Mouse (Mus musculus) olfactory bulb, adult 2 months (tissue): ENCODE data around the gene Tshz2.

ENCODE experiments used
- CTCF ChIP-seq: fragments of 200-500 bp; IDR thresholded peaks from 2 replicates; pipeline ENCODE4 v1.5.1; 2012; ENCODE audit warnings: low read depth, mild to moderate bottlenecking, low read length, moderate library complexity; ENCODE audit not compliant: insufficient read depth
- POLR2A ChIP-seq: fragments of 200-500 bp; IDR thresholded peaks from 2 replicates; pipeline ENCODE4 v1.6.1; 2012; ENCODE audit warnings: mild to moderate bottlenecking, low read depth, low read length, moderate library complexity; ENCODE audit not compliant: insufficient read depth

DNA sequence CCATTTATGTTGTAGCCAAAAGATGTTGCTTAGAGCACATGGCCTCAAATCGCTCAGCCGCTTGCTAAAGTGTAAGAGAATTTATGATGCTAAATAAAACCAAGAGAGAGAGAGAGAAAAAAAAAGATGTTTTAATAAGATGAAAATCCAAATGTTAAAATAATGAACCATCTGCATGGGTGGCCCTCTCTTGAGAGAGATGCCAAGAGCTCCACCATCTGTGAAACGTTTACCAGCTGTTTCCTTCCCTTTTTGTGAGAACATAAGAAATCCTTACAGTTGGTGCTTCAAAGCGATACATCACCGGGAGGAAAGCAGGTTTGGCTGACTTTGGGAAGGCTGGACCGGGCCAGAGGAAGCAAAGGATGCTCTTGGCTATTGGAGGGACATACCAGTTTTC lies 32.6 kb upstream of the Tshz2 start:
- TF ChIP-seq POLR2A (no peak), CTCF (no peak)
